Mouse (Mus musculus): Measurements from ENCODE around the gene Jtb.

DNA sequence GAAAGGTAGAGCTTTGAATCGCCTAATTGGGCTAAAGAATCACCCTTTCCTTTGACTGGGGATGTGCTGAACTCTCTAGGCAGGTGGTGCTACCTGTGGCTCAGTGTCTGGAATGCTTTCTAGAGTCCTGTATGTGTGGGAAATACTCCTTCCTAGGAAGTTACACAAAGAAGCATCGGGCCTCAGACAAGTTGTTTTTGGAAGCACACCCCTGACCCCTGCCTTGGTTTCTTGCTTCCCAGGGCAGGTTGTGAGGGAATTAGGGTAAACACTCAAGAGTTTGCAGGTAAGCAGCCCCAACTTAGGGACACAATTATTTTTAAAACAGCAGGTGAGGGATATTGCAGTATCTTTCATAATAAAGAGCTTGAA lies 23.8 kb downstream of the Jtb start:
- no peak for TF ChIP-seq CHD2 (IDR thresholded peaks at IDR 0.05; ENCODE audit: low read length)
- TF ChIP-seq RCOR1 (IDR thresholded peaks at IDR 0.05; ENCODE audit: low read depth, low read length) = no peak
- TF ChIP-seq CTCF (IDR thresholded peaks at IDR 0.05 in 2 of 3, conservative IDR thresholded peaks at IDR 0.05 in 1 of 3; ENCODE audit: control insufficient read depth in 1 of 3, insufficient read depth in 1 of 3, low read depth in 2 of 3, low read length in 3 of 3, poor library complexity in 1 of 3, severe bottlenecking in 1 of 3) = no peak
- no peak for TF ChIP-seq EP300 (IDR thresholded peaks at IDR 0.05; ENCODE audit: low read depth in 1 of 2, low read length in 2 of 2)
- TF ChIP-seq SMC3 (IDR thresholded peaks at IDR 0.05; ENCODE audit: low read depth, low read length) = no peak
- TF ChIP-seq POLR2A (IDR thresholded peaks at IDR 0.05; ENCODE audit: control insufficient read depth in 1 of 2, insufficient read depth in 1 of 2, low read depth in 1 of 2, low read length in 2 of 2, poor library complexity in 1 of 2) = no peak
- TF ChIP-seq E2F4 (IDR thresholded peaks at IDR 0.05; ENCODE audit: borderline replicate concordance, low read depth, low read length) = no peak
- TF ChIP-seq GATA1 (IDR thresholded peaks at IDR 0.05; ENCODE audit: low read depth, low read length) = no peak
- no peak for TF ChIP-seq NELFE (IDR thresholded peaks at IDR 0.05; ENCODE audit: low read depth, low read length)
- no peak for TF ChIP-seq TAL1 (IDR thresholded peaks at IDR 0.05; ENCODE audit: low read length)
- no peak for TF ChIP-seq POLR2AphosphoS5 (IDR thresholded peaks at IDR 0.05; ENCODE audit: borderline replicate concordance, low read depth, low read length)
- no peak for TF ChIP-seq SIN3A (IDR thresholded peaks at IDR 0.05; ENCODE audit: low read length)
- no peak for TF ChIP-seq TBP (IDR thresholded peaks at IDR 0.05; ENCODE audit: low read depth, low read length)
- TF ChIP-seq TCF12 (IDR thresholded peaks at IDR 0.05; ENCODE audit: low read depth, low read length) = no peak
